Mouse (Mus musculus) hindbrain, embryonic 16.5 days (tissue): Measurements from ENCODE around the gene Fnbp4. TPM values are rescaled to one million over a fixed set of nuclear protein-coding genes. Genes with fewer than 3 reads are reported as not detected.

Source experiments
- ATAC-seq: fragments of 200-750 bp; cut with Nextera tagmentation; 2 replicates; pipeline ENCODE4 v1.8.0; 2017; ENCODE audit warnings: moderate TSS enrichment, moderate library complexity
- H3K27ac ChIP-seq: fragments of 300-500 bp; sonication (generic); 2 replicates; pipeline ENCODE4 v1.5.1; 2014; ENCODE audit warnings: low read depth, mild to moderate bottlenecking, control low read depth, low read length, moderate library complexity
- H3K27me3 ChIP-seq: fragments of 300-500 bp; sonication (generic); replicated peaks from 2 replicates; pipeline ENCODE4 v1.6.1; 2014; ENCODE audit warnings: low read length; ENCODE audit not compliant: control insufficient read depth, insufficient read depth
- H3K36me3 ChIP-seq: fragments of 300-500 bp; sonication (generic); 2 replicates; pipeline ENCODE4 v1.6.1; 2014; ENCODE audit warnings: mild to moderate bottlenecking, low read length, moderate library complexity, mixed read lengths; ENCODE audit not compliant: control insufficient read depth, insufficient read depth
- H3K4me1 ChIP-seq: fragments of 300-500 bp; sonication (generic); 2 replicates; pipeline ENCODE4 v1.6.1; 2014; ENCODE audit warnings: low read depth, low read length; ENCODE audit not compliant: control insufficient read depth, insufficient read depth
- H3K4me2 ChIP-seq: fragments of 300-500 bp; sonication (generic); 2 replicates; pipeline ENCODE4 v1.6.1; 2014; ENCODE audit warnings: mild to moderate bottlenecking, low read length, control low read depth, moderate library complexity
- H3K4me3 ChIP-seq: fragments of 300-500 bp; sonication (generic); 2 replicates; pipeline ENCODE4 v1.5.1; 2014; ENCODE audit warnings: mild to moderate bottlenecking, low read length, control low read depth, moderate library complexity
- H3K9ac ChIP-seq: fragments of 300-500 bp; sonication (generic); 2 replicates; pipeline ENCODE4 v1.6.1; 2014; ENCODE audit warnings: low read depth, mild to moderate bottlenecking, control low read depth, low read length, moderate library complexity
- H3K9me3 ChIP-seq: fragments of 300-500 bp; sonication (generic); 2 replicates; pipeline ENCODE4 v1.6.1; 2014; ENCODE audit warnings: mild to moderate bottlenecking, low read length, moderate library complexity; ENCODE audit not compliant: control insufficient read depth
- WGBS: fragments of 180-500 bp; shearing (Covaris S2); extraction: QIAGEN DNeasy Blood & Tissue Kit; methylation state at CpG from one replicate; pipeline ENCODE4 v1.1.7; 2014; 5-methylcytosine and 5-hydroxymethylcytosine counted together
- polyA plus RNA-seq: library from polyadenylated mRNA; unstranded; fragments of >200 nt; fragmentation: Nextera tagmentation; extraction: Ambion mirVana; gene quantifications from 2 replicates; pipeline ENCODE4 v1.2.1, GENCODE M21; 2015

Fnbp4 gene
- polyA plus RNA-seq, 1 experiment from 2014 or later, result 75.0 TPM

GRCm38 (mm10) chr2:90765123-90765522 lies 20.0 kb downstream of the Fnbp4 start:
- 91% methylated on average over 3 of the region's 3 CpGs for WGBS

GRCm38 (mm10) chr2:90781323-90781722 lies 36.2 kb downstream of the Fnbp4 start:
- Histone ChIP-seq H3K27ac (no peak overlapping the region), H3K9ac (no peak overlapping the region), H3K4me2 (no peak overlapping the region), H3K9me3 (no peaks in the 10 kb centered on the region), H3K4me3 (no peak overlapping the region), H3K36me3 (peaks cover 33% of the 10 kb centered on the region), H3K27me3 (peaks cover 6% of the 10 kb centered on the region), H3K4me1 (peaks cover 3% of the 10 kb centered on the region)
- WGBS, result 41% methylated on average over 3 of the region's 3 CpGs
- no peak for ATAC-seq

More at GRCm38 (mm10) chr2:90765123-90765522, 20.0 kb downstream of the Fnbp4 start:
- H3K9me3 ChIP-seq, result no peaks in the 10 kb centered on the region
- H3K27me3 ChIP-seq, result no peaks in the 10 kb centered on the region
- H3K36me3 ChIP-seq, result peaks cover 57% of the 10 kb centered on the region
- no peak overlapping the region for H3K4me2 ChIP-seq
- no peaks in the 10 kb centered on the region for H3K4me1 ChIP-seq
- no peak overlapping the region for H3K9ac ChIP-seq
- no peak overlapping the region for H3K4me3 ChIP-seq
- H3K27ac ChIP-seq, result no peak overlapping the region
- no peak for ATAC-seq

GRCm38 (mm10) chr2:90781938-90782337 lies 36.8 kb downstream of the Fnbp4 start:
- Histone ChIP-seq H3K4me2 (no peak overlapping the region), H3K27ac (no peak overlapping the region), H3K36me3 (peaks cover 32% of the 10 kb centered on the region), H3K9me3 (no peaks in the 10 kb centered on the region), H3K4me1 (peaks cover 3% of the 10 kb centered on the region), H3K9ac (no peak overlapping the region), H3K27me3 (peaks cover 6% of the 10 kb centered on the region), H3K4me3 (no peak overlapping the region)
- no peak for ATAC-seq
- WGBS, result 42% methylated on average over 2 of the region's 2 CpGs

- H3K27me3 ChIP-seq, result peaks cover 6% of the 10 kb centered on the region
- H3K27ac ChIP-seq, result no peak within 1 kb of the TSS
- 4% methylated on average over 11 of the region's 11 CpGs for WGBS
- no peaks in the 10 kb centered on the region for H3K9me3 ChIP-seq
- H3K4me1 ChIP-seq, result peaks cover 3% of the 10 kb centered on the region
- peaks cover 30% of the 10 kb centered on the region for H3K36me3 ChIP-seq
- H3K9ac ChIP-seq, result peak within 1 kb of the TSS; percentile 46
- peak within 1 kb of the TSS; percentile 62 for H3K4me2 ChIP-seq
- peak within 1 kb of the TSS; percentile 33 for H3K4me3 ChIP-seq
- ATAC-seq, result peak; percentile 57
These were observed 37.3 kb downstream of the Fnbp4 start, which contains the start of gene Agbl2 for GRCm38 (mm10) chr2:90782458-90782857. TSS of gene Agbl2 (plus strand) at chr2:90782727.

GRCm38 (mm10) chr2:90782901-90783486 lies 37.8 kb downstream of the Fnbp4 start:
- H3K9ac ChIP-seq, result peak overlapping the region; percentile 46
- WGBS, result under 1% methylated on average over 27 of the region's 29 CpGs
- peak; percentile 75 for ATAC-seq

GRCm38 (mm10) chr2:90788126-90788525 lies 43.0 kb downstream of the Fnbp4 start:
- 90% methylated on average over 2 of the region's 2 CpGs for WGBS
- no peaks in the 10 kb centered on the region for H3K9me3 ChIP-seq
- no peak overlapping the region for H3K27ac ChIP-seq
- H3K4me3 ChIP-seq, result no peak overlapping the region
- peaks cover 6% of the 10 kb centered on the region for H3K27me3 ChIP-seq
- no peak overlapping the region for H3K4me2 ChIP-seq
- H3K9ac ChIP-seq, result no peak overlapping the region
- no peak for ATAC-seq
- peaks cover 2% of the 10 kb centered on the region for H3K4me1 ChIP-seq
- H3K36me3 ChIP-seq, result no peaks in the 10 kb centered on the region

More at GRCm38 (mm10) chr2:90782901-90783486, 37.8 kb downstream of the Fnbp4 start:
- Histone ChIP-seq H3K36me3 (peaks cover 25% of the 10 kb centered on the region), H3K4me1 (peaks cover 3% of the 10 kb centered on the region), H3K9me3 (no peaks in the 10 kb centered on the region), H3K4me3 (peak overlapping the region; percentile 33), H3K27me3 (peaks cover 6% of the 10 kb centered on the region), H3K4me2 (peak overlapping the region; percentile 62), H3K27ac (no peak overlapping the region)

- Histone ChIP-seq H3K9ac (no peak overlapping the region), H3K4me1 (no peaks in the 10 kb centered on the region), H3K4me3 (no peak overlapping the region), H3K27me3 (no peaks in the 10 kb centered on the region), H3K27ac (no peak overlapping the region), H3K4me2 (no peak overlapping the region), H3K36me3 (no peaks in the 10 kb centered on the region), H3K9me3 (no peaks in the 10 kb centered on the region)
- no peak for ATAC-seq
- WGBS, result 92% methylated on average over 6 of the region's 6 CpGs
These were observed 63.3 kb downstream of the Fnbp4 start for GRCm38 (mm10) chr2:90808241-90809126.

GRCm38 (mm10) chr2:90810751-90811150 lies 65.6 kb downstream of the Fnbp4 start:
- Histone ChIP-seq H3K9ac (no peak overlapping the region), H3K27ac (no peak overlapping the region), H3K27me3 (no peaks in the 10 kb centered on the region), H3K4me3 (no peak overlapping the region), H3K4me2 (no peak overlapping the region), H3K9me3 (no peaks in the 10 kb centered on the region), H3K36me3 (no peaks in the 10 kb centered on the region), H3K4me1 (no peaks in the 10 kb centered on the region)
- WGBS, result 87% methylated on average over 8 of the region's 8 CpGs
- no peak for ATAC-seq

- Histone ChIP-seq H3K4me1 (no peaks in the 10 kb centered on the region), H3K27ac (no peak overlapping the region), H3K9ac (no peak overlapping the region), H3K4me2 (no peak overlapping the region), H3K36me3 (no peaks in the 10 kb centered on the region), H3K9me3 (no peaks in the 10 kb centered on the region), H3K4me3 (no peak overlapping the region), H3K27me3 (no peaks in the 10 kb centered on the region)
- no peak for ATAC-seq
- 85% methylated on average over 2 of the region's 2 CpGs for WGBS
These were observed 70.1 kb downstream of the Fnbp4 start for GRCm38 (mm10) chr2:90815266-90815665.
